Mouse (Mus musculus) yolk sac, embryonic 10.5 days (tissue): ENCODE data around the gene Crot.
"Not testable (repeated sequence)": the region's sequence is repeated elsewhere in the genome, so short reads cannot be mapped to it uniquely, and the experiment has no call there.

ENCODE experiments used
- DNase-seq: peaks from one replicate; pipeline ENCODE4 v3.0.0-alpha.2; 2017; ENCODE audit warnings: low spot score

Crot gene

DNA sequence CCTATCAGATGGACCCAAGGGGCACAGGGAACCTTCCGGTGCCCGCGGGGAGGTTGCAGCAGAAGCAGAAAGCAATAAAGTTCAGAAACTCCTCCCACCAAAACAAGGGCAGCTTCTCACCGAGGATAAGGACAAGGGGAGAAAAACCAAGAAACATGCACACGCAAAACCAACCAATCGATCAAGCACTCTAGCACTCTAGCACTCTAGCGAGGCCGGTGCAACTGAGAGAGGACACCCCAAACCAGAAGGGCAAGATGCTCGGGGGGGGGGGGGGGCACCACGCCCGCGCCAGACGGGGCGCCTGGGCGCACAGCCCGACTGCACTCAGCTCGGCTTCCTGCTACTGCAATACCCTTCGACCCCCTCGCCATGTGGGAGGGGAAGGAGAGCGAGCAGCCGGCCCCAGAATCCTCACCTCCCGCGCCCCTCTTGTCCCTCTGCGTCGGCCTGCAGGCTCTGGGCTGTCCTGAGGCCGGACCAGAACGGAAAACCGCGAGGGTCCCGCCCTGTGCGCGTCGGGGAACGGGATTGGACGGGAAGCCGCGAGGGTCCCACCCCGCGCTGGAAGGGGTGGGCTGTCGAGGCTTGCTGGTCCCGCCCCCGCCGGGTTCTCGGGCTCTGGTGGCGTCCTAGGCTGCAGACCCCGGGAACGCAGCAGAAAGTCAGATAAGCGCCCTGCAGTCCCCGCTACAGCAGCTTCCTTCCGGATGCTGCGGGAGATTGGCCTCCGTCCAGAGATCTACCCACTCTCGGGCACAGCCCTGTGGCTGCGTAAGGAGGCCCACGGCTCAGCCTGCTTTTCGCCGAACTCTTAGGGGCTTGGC is at the start of gene Crot:
Gene Crot, minus strand, starts transcription at position 639 of the 827 bp plus-strand sequence.
- peak; percentile 96 for DNase-seq

DNA sequence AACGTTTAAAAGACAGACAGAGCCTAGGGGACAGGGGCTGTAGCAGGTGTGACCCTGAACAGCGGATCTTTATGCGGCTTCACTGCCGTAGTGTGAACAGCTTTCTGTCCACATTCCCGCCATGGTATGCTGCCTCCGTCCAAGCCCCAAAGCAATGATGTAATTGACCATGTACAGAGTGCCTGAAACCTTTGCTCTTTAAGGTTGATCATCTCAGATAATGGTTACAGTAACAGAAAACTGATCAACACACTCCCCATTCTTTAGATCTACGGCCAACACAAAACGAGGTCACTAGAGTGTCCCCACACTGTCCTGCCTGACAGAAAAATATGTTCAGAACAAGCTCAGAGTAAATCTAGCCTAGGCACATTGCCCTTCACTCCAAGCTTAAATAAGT is 48.8 kb upstream of the Crot start:
- peak; percentile 21 for DNase-seq

DNA sequence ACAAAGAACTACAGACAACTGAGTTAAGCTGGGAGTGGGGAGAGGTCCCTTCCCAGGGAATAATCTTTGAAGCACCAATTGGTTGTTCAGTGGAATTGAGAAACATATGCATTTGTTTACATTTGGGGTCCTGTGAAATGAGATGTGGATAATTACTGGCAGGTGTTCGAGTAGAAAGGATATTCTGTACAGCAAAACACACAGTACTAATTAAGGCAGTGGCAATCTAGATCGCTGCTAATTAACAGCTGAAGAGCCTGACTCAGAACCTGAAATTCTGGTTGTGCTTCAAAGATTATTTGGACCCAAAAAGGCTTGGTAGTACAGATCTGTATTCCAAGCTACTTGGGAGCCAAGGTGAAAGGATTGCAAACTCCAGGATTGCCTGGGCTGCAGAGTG is 47.7 kb upstream of the Crot start:
- no peak for DNase-seq

DNA sequence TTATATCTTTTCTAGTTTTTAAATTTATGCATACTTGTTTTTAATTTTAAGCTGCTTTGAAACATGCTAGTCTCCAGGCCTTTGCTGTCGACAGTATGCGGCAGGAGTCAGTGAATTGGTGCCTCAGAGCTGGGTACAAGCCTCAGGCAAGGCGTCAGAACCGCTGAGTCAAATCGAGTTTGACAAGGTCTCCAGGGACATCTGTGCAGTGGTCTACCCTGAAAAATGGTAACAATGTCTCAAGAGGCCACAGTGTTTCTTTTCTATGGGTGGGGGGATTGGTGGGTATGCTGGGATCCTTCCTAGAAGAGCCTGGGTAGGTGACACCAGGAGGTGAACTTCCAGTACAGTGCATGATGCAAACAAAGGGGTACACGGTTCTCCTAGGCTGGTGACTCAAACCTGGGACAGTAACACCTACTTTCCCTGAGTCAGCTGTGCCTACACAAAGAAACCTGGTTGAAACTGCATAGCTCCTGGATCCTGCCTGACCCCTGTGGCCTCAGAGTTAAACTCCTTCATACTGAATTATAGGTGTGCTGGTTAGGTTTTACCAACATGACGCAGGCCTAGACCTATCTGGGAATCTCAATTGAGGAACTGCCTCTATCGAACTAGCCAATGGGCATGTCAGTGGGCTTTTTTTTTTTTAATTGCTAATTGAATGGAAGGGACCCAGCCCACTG is 46.6 kb upstream of the Crot start:
- DNase-seq = peak; percentile 27

DNA sequence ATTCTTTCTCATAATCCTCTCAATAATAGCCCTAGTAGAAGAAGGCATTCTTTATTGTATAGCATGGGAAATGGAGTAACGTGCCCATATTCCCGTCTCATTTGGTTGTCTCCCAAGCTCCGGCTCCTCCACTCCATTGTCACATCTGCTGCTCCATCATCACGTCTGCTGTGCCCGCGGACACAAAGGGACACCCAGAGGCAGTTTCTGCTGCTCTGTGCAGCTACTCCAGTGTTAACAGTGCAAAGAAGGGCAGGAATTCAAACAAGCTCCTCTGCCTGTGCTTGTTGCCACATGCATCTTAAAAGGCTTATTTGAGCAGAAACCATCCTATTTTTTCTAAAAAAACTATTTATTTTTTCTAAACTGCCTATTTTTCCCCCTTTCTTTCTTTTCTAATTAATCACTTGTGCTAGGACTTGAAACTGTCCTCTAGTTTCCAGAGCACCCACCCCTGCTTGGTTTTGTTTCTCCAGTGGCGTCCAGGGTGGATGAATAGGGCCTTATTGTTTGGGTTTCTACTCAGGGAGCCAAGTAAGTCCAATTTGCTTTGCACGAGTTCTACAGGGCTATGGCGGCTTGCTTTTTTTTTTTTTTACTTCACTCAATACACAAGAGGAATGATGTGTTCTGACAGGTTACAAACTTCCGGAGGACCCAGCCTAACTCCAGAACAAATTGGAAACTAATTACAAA is 45.7 kb upstream of the Crot start:
- no peak for DNase-seq

DNA sequence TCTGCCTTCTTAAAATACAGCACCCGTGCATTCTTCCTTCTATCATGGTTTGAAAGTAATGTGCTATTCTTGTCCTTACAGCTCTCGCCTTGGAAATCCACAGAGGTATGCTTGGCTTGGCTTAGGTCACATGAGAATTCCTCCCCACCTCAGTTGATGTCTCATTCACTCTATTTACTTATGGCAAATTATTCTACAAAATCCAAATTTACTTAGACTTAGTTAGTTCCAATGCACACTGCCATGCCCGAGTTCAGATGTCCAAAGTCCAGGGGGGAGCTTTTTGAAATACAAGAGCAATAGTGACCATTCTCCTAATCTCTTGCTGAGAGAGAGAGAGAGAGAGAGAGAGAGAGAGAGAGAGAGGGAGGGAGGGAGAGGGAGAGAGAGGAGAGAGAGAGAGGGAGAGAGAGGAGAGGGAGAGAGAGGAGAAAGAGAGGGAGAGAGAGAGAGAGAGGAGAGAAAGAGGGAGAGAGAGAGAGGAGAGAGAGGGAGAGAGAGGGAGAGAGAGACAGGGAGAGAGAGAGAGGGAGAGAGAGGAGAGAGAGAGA is 43.6 kb upstream of the Crot start:
- peak; percentile 84 for DNase-seq

DNA sequence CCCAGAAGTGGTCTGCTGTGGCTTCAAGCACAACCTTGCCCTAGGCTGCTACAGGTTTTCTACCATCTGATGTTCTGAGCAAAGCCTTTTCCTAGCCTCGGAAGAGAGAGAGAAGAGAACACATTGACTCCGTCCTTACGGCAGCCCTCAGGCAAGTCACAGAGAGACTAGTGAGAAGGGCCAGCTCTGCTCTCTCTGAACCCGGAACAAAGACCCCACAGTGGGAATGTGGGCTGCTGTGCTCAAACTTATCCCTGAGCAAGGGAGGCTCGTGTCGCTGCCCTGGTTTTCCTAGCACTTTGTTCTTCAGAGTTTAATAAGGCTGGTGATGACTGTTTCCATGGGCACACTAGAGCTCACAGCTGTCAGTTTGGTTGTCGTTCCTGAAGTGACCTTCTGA is 42.9 kb upstream of the Crot start:
- DNase-seq = no peak

DNA sequence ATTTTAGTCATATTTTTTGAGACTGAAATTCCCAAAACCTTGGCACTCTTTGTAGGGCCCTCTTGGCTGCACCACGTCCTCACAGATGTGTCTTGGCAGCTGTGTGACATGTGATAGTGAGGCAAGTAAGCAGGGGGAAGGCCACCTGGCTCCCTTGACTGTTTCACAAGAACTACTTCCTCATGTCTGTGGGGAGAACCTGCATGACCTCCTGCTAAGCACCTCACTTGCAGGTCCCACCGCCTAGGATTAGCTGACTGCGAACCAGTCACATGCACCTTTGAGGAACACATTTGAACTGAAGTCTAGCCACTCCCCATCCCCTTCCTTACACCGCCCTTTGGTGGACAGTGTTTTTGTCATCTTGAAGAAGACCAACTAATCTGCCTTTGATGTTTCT is 40.2 kb upstream of the Crot start:
- peak; percentile 30 for DNase-seq

DNA sequence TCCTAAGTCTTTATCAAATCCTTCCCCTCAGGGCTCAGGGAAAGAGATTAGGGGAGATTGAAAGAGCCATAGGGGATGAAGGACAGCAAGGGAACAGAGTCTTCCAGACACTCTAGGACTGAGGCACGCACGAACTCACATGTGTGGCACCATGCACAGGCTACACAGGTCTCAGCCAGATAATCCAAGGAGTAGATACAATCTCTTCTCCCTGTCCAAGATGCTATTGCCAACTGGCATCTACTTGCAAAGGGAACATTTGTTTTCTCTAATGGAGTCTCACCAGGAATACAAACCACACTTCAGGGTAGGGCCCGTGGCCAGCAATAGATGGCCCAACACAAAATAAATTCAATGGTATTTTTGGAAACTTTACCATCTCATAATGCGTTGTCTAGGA is 38.3 kb upstream of the Crot start:
- no peak for DNase-seq

DNA sequence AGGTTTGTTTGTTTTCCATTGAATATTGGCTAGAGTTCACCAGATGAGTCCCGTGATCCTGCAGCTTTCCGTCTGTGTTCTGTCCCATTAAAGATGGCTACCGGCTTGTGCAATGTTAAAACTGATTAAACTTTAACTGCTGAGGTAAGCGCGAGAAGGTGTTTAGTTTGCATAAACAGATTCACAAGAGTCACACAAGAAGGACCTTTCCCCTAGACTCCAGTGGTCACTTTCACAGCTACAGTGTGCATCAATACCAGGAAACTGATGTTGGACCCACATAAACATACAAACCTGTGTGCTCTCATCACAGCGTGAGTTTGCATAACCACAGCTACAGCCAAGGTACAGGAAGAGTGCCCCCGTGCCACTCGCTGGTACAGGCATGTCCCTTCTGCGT is 37.4 kb upstream of the Crot start:
- DNase-seq = peak; percentile 87

DNA sequence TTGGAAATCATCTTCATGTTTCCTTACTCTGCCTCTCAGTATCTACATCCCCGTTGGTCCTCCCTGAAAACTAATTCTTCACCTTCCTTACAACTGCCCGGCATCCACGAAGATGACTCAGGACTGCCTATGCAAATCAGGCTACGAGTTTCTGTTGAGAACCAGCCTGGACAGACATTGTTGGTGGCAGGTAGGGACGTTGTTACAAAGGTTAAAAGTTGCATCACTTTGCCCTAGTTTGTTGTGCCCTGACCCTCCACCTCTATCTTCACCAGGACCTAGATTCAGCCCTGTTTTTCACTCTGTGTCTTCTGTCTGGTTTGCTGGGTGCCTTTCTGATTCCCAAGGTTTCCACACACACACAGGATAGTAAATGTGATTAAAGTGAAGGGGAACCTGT is 36.7 kb upstream of the Crot start:
- DNase-seq = peak; percentile 71

DNA sequence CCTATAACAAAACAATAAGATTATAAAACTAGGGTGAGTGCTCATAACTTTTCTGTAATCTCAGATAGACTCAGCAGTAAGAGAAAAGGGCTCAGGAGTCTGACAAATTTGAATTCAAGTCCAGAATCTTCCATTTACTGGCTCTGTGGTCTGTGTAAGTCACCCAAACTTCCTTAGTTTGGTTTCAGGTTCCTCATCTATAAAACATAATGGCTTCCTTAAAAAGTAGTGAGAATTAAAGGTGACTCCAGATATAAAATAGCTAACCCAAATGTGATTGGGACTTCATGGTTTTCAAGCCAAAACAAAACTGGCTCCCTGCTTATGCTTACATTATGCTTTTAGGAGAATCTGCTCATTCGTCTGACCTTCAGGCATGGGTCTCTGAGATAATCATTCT is 35.5 kb upstream of the Crot start:
- no peak for DNase-seq

DNA sequence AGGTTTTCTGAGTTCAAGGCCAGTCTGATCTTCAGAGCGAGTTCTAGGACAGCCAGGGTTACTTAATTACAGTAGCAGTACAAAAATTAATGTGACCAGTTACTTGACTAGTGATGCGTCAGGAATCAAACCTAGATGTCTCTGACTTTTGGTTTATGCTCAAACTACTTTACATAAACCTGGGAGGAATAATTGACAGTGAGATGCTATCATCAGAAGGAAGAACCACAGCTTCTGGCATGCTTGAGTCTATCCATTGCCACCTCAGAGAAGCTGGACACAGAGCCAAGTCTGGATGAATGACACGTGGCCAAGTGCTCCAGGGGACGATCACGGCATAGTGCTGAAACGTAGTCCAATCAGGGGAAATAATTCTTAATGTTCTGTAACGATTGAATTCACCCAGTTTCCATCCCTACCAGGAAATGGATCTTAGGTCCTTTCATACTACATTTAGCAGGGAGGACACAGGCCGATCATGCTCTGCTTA is 35.0 kb upstream of the Crot start:
- no peak for DNase-seq

DNA sequence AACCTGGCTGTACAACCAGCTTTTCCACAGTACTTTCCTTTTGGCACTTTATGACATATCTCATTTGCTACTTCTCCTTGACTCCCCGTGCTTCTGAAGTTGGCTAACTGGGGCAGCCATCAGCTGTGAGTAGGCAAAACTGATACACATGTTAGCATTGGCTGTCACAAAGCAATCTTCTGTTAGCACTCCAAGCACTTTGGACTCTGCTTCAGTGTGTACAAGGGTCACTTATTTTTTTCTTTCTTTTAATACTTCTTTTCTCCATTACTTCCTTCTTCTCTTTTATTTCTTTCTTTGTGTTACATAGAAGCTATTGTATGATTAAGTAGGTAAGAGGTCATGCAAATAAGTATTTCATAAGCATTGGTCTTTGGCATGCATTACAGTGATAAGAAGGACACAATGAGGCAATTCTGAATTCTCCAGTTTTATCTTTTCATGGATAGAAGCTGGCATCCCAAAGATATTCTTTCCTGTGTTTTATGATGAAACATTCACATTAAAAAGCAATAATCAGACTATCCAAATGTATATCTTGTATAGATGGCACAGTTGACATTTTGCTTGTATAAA is 31.2 kb upstream of the Crot start:
- DNase-seq = no peak

DNA sequence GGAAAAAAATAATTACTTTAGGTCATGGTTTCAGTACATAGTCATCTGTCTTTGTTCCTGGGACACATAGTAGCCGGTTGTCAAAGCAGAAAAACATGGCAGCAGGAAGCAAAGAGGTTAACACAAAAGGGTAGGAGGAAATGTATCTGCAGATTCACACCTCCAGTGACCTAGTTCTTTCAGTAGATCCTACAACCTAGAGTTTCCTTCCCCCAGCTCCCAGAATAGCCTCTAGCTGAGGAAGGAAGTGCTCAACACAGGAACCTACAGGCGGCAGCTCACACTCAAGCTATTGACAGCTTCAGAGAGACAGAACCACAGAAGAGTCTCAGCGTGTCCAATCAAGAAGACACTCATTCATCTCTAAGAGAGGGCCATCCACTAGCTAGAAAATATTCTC is 18.2 kb upstream of the Crot start:
- DNase-seq = peak; percentile 30

DNA sequence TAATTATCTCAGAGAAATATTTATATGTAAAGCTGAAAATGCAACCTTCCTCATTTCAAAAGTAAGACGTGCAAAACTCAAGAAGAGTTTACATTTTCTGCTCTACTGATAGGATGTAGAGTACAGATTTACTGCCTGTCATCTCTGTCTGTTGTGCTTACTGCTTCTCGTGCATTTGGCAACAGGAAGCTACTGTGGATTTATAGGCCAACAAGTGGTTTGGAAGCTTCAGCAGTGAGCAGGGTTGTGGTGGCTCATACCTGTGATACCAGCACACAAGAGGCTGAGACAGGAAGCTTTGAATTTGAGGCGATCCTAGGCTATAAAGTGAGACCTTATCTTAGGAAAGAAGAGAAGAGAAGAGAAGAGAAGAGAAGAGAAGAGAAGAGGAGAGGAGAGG is 17.6 kb upstream of the Crot start:
- no peak for DNase-seq

DNA sequence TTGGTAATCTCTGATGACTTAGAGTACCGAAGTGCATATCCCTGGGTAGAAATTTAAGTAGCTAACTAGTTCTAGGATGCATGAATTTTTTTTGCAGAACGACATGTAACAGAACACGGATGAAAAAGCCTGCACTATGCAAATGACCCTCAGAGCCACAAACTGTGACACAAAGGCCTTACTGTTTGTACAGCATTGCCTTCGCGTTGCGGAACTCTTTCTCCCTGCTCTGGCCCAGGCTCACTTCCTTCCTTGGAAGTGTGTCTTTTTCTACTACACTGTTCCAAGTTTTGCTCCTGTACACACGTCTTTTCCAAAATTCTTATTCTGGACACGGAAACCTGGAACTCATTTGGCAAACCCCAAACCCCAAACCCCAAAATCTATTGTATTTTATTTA is 14.2 kb upstream of the Crot start:
- DNase-seq = no peak

DNA sequence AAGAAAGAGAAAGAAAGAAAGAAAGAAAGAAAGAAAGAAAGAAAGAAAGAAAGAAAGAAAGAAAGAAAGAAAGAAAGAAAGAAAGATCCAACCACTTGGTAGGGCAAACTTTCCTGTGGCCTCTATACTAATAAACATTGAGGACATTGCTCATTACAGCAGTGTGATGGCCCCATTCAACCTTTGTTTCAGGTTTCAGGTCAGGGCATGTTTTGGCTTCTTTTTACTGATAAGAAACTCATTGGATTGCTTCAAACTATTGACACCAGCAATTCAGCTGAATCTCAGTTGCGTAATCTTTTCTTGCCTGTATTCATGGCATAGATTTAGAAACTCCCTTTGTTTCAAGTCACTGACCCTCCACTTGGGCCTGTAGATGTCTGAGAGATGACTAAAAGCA is 13.0 kb upstream of the Crot start:
- DNase-seq = peak; percentile 26

DNA sequence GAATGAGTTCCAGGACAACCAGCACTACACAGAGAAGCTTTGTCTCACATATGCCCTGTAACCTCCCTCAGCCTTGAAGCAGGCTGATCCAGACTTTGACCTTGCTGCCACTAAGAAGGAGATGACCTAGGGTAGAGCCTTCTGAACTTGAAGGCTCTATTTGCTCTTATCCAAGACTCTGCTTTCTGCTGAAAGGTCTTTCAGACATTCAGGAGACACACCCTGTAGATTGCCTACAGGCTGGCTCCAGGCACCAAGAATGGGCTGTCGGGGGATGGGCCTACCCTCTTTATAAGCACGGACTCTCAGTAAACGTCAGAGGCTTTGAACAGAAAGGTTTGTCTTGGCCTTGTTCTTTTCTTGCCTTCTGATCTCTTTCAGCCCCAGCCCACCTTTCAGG is 9.5 kb upstream of the Crot start:
- not testable (repeated sequence) for DNase-seq

DNA sequence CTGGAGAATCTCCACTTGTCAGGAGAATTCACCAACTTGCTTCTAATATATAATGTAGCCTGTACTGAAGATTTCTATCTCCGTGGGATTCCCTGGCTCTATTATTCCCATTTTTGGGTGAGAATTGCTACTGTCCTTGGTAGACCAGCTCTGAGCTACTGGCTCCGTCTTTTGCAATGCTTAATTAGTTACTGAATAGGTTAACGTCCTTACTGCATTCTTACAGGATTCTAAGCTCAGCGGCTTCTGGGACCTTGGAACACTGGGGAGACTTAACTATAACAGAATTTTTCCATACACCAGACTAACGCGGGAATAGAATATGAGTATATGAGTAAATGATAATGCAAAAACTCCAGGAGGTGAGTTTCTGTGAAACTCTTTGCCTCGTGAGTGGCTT is 2.9 kb upstream of the Crot start:
- peak; percentile 43 for DNase-seq

DNA sequence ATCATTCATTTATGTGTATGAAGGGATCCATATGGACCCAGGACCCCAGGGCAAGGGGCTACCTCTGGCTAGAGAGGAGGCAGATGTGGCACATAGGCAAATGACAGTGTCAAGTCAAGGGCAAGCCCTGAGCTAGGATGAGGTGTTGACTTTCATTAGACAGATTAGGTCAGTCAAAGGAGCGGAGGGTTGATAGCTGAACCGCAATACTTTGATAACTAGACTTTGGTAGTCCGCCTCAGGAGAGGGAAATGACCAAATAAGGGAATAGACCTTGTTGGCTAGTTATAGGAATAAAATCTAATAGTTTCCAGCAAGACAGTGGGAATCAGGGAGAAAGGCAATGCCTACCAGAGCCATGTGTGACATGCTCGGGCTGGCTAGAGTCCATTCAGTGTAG is 2.0 kb upstream of the Crot start:
- DNase-seq = no peak

DNA sequence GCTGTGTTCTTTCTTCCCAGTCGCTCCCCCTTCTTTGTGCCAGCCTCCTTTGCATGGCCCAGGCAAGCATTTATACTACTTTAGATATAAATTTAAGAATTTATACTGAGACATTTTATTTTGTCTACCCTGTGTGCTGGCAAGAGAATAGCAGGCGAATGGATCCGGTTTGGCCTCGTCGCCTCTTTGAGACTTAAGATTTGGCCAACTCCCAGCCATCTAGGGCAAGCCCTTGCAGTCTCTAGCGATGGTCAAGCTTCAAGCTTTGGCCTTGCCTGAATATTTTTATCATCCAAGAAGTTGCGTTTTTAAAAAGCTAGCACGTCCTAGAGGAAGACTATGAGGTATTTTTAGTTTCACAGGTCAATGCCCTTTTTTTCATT is 380 bp upstream of the Crot start:
- no peak for DNase-seq
